Mouse (Mus musculus) thymus, adult 2 months (tissue): ENCODE results near the gene Armc5.

Experiments used
- CTCF ChIP-seq: fragments of 200-500 bp; IDR thresholded peaks from 2 replicates; pipeline ENCODE4 v1.5.1; 2012; ENCODE audit warnings: mild to moderate bottlenecking, control low read depth, low read length, moderate library complexity, borderline replicate concordance; ENCODE audit not compliant: control insufficient read depth, poor library complexity, insufficient read depth; ENCODE audit errors: extremely low read depth
- POLR2A ChIP-seq: fragments of 200-500 bp; IDR thresholded peaks from 2 replicates; pipeline ENCODE4 v1.6.1; 2012; ENCODE audit warnings: mild to moderate bottlenecking, low read length, control low read depth, moderate library complexity; ENCODE audit not compliant: control insufficient read depth, poor library complexity, insufficient read depth; ENCODE audit errors: extremely low read depth

- TF ChIP-seq CTCF = no peak
- TF ChIP-seq POLR2A = no peak
Measured at GRCm38 (mm10) chr7:128235481-128235880, 1.7 kb upstream of the Armc5 start.
